Mouse (Mus musculus): Measurements from ENCODE around the gene Gm42906. TPM values are rescaled to one million over a fixed set of nuclear protein-coding genes. Genes with fewer than 3 reads are reported as not detected.

Gm42906 gene
- total and polyA plus RNA-seq, 3 experiments: not detected

GRCm38 (mm10) chr5:151245571-151245970 lies 182.4 kb downstream of the Gm42906 start:
- Histone ChIP-seq H3K27me3 (replicated peaks) (no peaks in the 10 kb centered on the region), H3K4me1 (ENCODE audit: control insufficient read depth in 1 of 2, insufficient read depth in 2 of 2) (peaks cover 5 to 12% of the 10 kb centered on the region in 2 experiments; a peak in 1 of 4 replicates), H3K79me2 (replicated peaks; ENCODE audit: control insufficient read depth, extremely low read depth, insufficient read depth, poor library complexity, severe bottlenecking) (no peaks in the 10 kb centered on the region), H3K27ac (ENCODE audit: insufficient read depth, low read depth) (no peak overlapping the region), H3K4me2 (ENCODE audit: insufficient read depth, low read depth, poor library complexity, severe bottlenecking) (no peak overlapping the region), H3K4me3 (replicated peaks in 1 of 3; ENCODE audit: low read depth in 2 of 3, low read length in 2 of 3, poor library complexity in 1 of 3) (no peak overlapping the region), H3K9ac (ENCODE audit: insufficient read depth, low read depth) (no peak overlapping the region), H3K36me3 (replicated peaks in 1 of 2; ENCODE audit: control insufficient read depth in 1 of 2, insufficient read depth in 1 of 2, low read length in 1 of 2) (no peaks in the 10 kb centered on the region), H3K9me3 (replicated peaks; ENCODE audit: low read length) (no peaks in the 10 kb centered on the region)
- dilution Hi-C loops (cut with MboI; ENCODE audit: extremely low pct_ligation_motif_present, extremely low pct_unique_long_range_greater_than_20kb, low sequenced_read_pairs) (no loop called here), in situ Hi-C loops (cut with MboI; ENCODE audit: low pct_ligation_motif_present, low pct_unique_long_range_greater_than_20kb, low sequenced_read_pairs) (no loop called here)
- no peak for TF ChIP-seq MAZ (IDR thresholded peaks at IDR 0.05; ENCODE audit: low read depth, low read length)
- TF ChIP-seq NRF1 (IDR thresholded peaks at IDR 0.05; ENCODE audit: low read depth, low read length): no peak
- no peak for TF ChIP-seq RAD21 (IDR thresholded peaks at IDR 0.05; ENCODE audit: low read depth, low read length)
- no peak for TF ChIP-seq ETS1 (conservative IDR thresholded peaks at IDR 0.05; ENCODE audit: low read depth, low read length)
- no peak for TF ChIP-seq EP300 (IDR thresholded peaks at IDR 0.05; ENCODE audit: low read length)
- no peak for TF ChIP-seq USF2 (conservative IDR thresholded peaks at IDR 0.05; ENCODE audit: low read depth, low read length)
- TF ChIP-seq ZC3H11A (IDR thresholded peaks at IDR 0.05; ENCODE audit: low read depth, low read length): no peak
- no peak for TF ChIP-seq NELFE (IDR thresholded peaks at IDR 0.05; ENCODE audit: low read depth, low read length)
- TF ChIP-seq E2F4 (IDR thresholded peaks at IDR 0.05; ENCODE audit: insufficient replicate concordance, low read depth, low read length): no peak
- no peak for TF ChIP-seq TCF12 (IDR thresholded peaks at IDR 0.05; ENCODE audit: low read depth, low read length)
- TF ChIP-seq ZKSCAN1 (IDR thresholded peaks at IDR 0.05; ENCODE audit: borderline replicate concordance, low read depth, low read length): no peak
- TF ChIP-seq MAX (IDR thresholded peaks at IDR 0.05; ENCODE audit: low read length): no peak
- TF ChIP-seq CHD2 (IDR thresholded peaks at IDR 0.05; ENCODE audit: low read length): no peak
- TF ChIP-seq IRF4 (IDR thresholded peaks at IDR 0.05; ENCODE audit: low read depth, low read length): no peak
- no peak for TF ChIP-seq HCFC1 (IDR thresholded peaks at IDR 0.05; ENCODE audit: low read depth, low read length)
- TF ChIP-seq MEF2A (IDR thresholded peaks at IDR 0.05; ENCODE audit: borderline replicate concordance, low read depth, low read length): no peak
- TF ChIP-seq KAT2A (IDR thresholded peaks at IDR 0.05; ENCODE audit: insufficient replicate concordance, low read length): no peak
- no peak for TF ChIP-seq MYC (IDR thresholded peaks at IDR 0.05; ENCODE audit: low read depth, low read length)
- DNase-seq (ENCODE audit: extremely low read depth): no peak

- no peak for TF ChIP-seq GABPA (IDR thresholded peaks at IDR 0.05; ENCODE audit: insufficient replicate concordance, low read depth, low read length)
- no peak for TF ChIP-seq MXI1 (IDR thresholded peaks at IDR 0.05; ENCODE audit: low read depth, low read length)
- no peak for TF ChIP-seq ELF1 (IDR thresholded peaks at IDR 0.05; ENCODE audit: low read depth, low read length)
- TF ChIP-seq IRF4 (IDR thresholded peaks at IDR 0.05; ENCODE audit: low read depth, low read length): no peak
- no peak for TF ChIP-seq TCF12 (IDR thresholded peaks at IDR 0.05; ENCODE audit: low read depth, low read length)
- TF ChIP-seq MAX (IDR thresholded peaks at IDR 0.05; ENCODE audit: low read length): no peak
- TF ChIP-seq MAFK (IDR thresholded peaks at IDR 0.05; ENCODE audit: insufficient replicate concordance, low read length): no peak
- no peak for TF ChIP-seq ETS1 (conservative IDR thresholded peaks at IDR 0.05; ENCODE audit: low read depth, low read length)
- TF ChIP-seq RAD21 (IDR thresholded peaks at IDR 0.05; ENCODE audit: low read depth, low read length): no peak
- TF ChIP-seq RCOR1 (conservative IDR thresholded peaks at IDR 0.05; ENCODE audit: low read depth, low read length): no peak
- TF ChIP-seq PAX5 (IDR thresholded peaks at IDR 0.05; ENCODE audit: low read length): no peak
- no peak for TF ChIP-seq NELFE (IDR thresholded peaks at IDR 0.05; ENCODE audit: low read depth, low read length)
- TF ChIP-seq UBTF (IDR thresholded peaks at IDR 0.05; ENCODE audit: low read depth, low read length): no peak
- no peak for TF ChIP-seq JUND (conservative IDR thresholded peaks at IDR 0.05; ENCODE audit: low read depth, low read length)
- no peak for TF ChIP-seq ZC3H11A (IDR thresholded peaks at IDR 0.05; ENCODE audit: low read depth, low read length)
- TF ChIP-seq NRF1 (IDR thresholded peaks at IDR 0.05; ENCODE audit: low read depth, low read length): no peak
- no peak for TF ChIP-seq ZKSCAN1 (IDR thresholded peaks at IDR 0.05; ENCODE audit: borderline replicate concordance, low read depth, low read length)
- no peak for TF ChIP-seq USF1 (IDR thresholded peaks at IDR 0.05; ENCODE audit: low read depth, low read length)
- no peaks in the 10 kb centered on the region for H3K9me3 ChIP-seq (replicated peaks; ENCODE audit: low read length)
- H3K4me1 ChIP-seq (ENCODE audit: control insufficient read depth in 1 of 2, insufficient read depth in 2 of 2): no peaks in the 10 kb centered on the region
- no peaks in the 10 kb centered on the region for H3K27me3 ChIP-seq (replicated peaks)
- no peak overlapping the region for H3K9ac ChIP-seq (ENCODE audit: insufficient read depth, low read depth)
- H3K27ac ChIP-seq (ENCODE audit: insufficient read depth, low read depth): no peak overlapping the region
- no peaks in the 10 kb centered on the region for H3K36me3 ChIP-seq (replicated peaks in 1 of 2; ENCODE audit: control insufficient read depth in 1 of 2, insufficient read depth in 1 of 2, low read length in 1 of 2)
- no peak overlapping the region for H3K4me2 ChIP-seq (ENCODE audit: insufficient read depth, low read depth, poor library complexity, severe bottlenecking)
- H3K4me3 ChIP-seq (replicated peaks in 1 of 3; ENCODE audit: low read depth in 2 of 3, low read length in 2 of 3, poor library complexity in 1 of 3): no peak overlapping the region
- no peaks in the 10 kb centered on the region for H3K79me2 ChIP-seq (replicated peaks; ENCODE audit: control insufficient read depth, extremely low read depth, insufficient read depth, poor library complexity, severe bottlenecking)
- in situ Hi-C loops (cut with MboI; ENCODE audit: low pct_ligation_motif_present, low pct_unique_long_range_greater_than_20kb, low sequenced_read_pairs): no loop called here
- dilution Hi-C loops (cut with MboI; ENCODE audit: extremely low pct_ligation_motif_present, extremely low pct_unique_long_range_greater_than_20kb, low sequenced_read_pairs): no loop called here
- no peak for DNase-seq (ENCODE audit: extremely low read depth)
Observed at GRCm38 (mm10) chr5:151238730-151239129, 189.2 kb downstream of the Gm42906 start.
